Mouse (Mus musculus) kidney, postnatal 0 days (tissue): ENCODE results near the gene Eftud2. TPM values are rescaled to one million over a fixed set of nuclear protein-coding genes. Genes with fewer than 3 reads are reported as not detected.

Experiments used
- ATAC-seq: fragments of 200-750 bp; cut with Nextera tagmentation; replicated peaks from 2 replicates; pipeline ENCODE4 v1.8.0; 2017; ENCODE audit warnings: low read depth, moderate number of reproducible peaks, moderate TSS enrichment, moderate library complexity; ENCODE audit not compliant: low FRiP score
- DNase-seq: peaks from one replicate; pipeline ENCODE4 v3.0.0-alpha.2; 2016; ENCODE audit warnings: low spot score
- H3K27ac ChIP-seq: fragments of 300-500 bp; sonication (generic); 2 replicates; pipeline ENCODE4 v1.5.1; 2014; ENCODE audit warnings: mild to moderate bottlenecking
- H3K27me3 ChIP-seq: fragments of 300-500 bp; sonication (generic); 2 replicates; pipeline ENCODE4 v1.6.1; 2014; ENCODE audit warnings: low read length, mixed read lengths; ENCODE audit not compliant: insufficient read depth
- H3K36me3 ChIP-seq: fragments of 300-500 bp; sonication (generic); 2 replicates; pipeline ENCODE4 v1.6.1; 2014; ENCODE audit warnings: low read length, mixed read lengths; ENCODE audit not compliant: insufficient read depth
- H3K4me1 ChIP-seq: fragments of 300-500 bp; sonication (generic); replicated peaks from 2 replicates; pipeline ENCODE4 v1.6.1; 2014; ENCODE audit warnings: antibody characterized with exemption, low read length, mixed read lengths; ENCODE audit not compliant: insufficient read depth
- H3K4me2 ChIP-seq: fragments of 300-500 bp; sonication (generic); 2 replicates; pipeline ENCODE4 v1.6.1; 2014; ENCODE audit warnings: mild to moderate bottlenecking, low read length, moderate library complexity, mixed read lengths
- H3K4me3 ChIP-seq: fragments of 300-500 bp; sonication (generic); replicated peaks from 2 replicates; pipeline ENCODE4 v1.5.1; 2014; ENCODE audit warnings: low read depth, low read length
- H3K9ac ChIP-seq: fragments of 300-500 bp; sonication (generic); 2 replicates; pipeline ENCODE4 v1.6.1; 2014; ENCODE audit warnings: low read depth, low read length
- H3K9me3 ChIP-seq: fragments of 300-500 bp; sonication (generic); replicated peaks from 2 replicates; pipeline ENCODE4 v1.6.1; 2016; ENCODE audit warnings: low read length, inconsistent platforms, mixed read lengths
- CTCF ChIP-seq: IDR thresholded peaks from 2 replicates; pipeline ENCODE4 v1.5.1; 2016; ENCODE audit warnings: antibody characterized with exemption, low read depth, mild to moderate bottlenecking, moderate library complexity
- WGBS: fragments of 180-500 bp; shearing (Covaris S2); extraction: QIAGEN DNeasy Blood & Tissue Kit; methylation state at CpG from one replicate; pipeline ENCODE4 v1.1.7; 2014; 5-methylcytosine and 5-hydroxymethylcytosine counted together
- polyA plus RNA-seq: library from polyadenylated mRNA; unstranded; fragments of >200 nt; fragmentation: Nextera tagmentation; extraction: Ambion mirVana; gene quantifications from 2 replicates; pipeline ENCODE4 v1.2.1, GENCODE M21; 2015

Eftud2 gene
- 127 and 140 TPM in 2 replicates for polyA plus RNA-seq

- Histone ChIP-seq H3K4me3 (peak within 1 kb of the TSS; percentile 77), H3K4me1 (peaks cover 11% of the 10 kb centered on the region; the same call in 1 of the 2 replicates), H3K4me2 (peak within 1 kb of the TSS; percentile 61), H3K27ac (peak within 1 kb of the TSS; percentile 83), H3K27me3 (no peaks in the 10 kb centered on the region), H3K9ac (peak within 1 kb of the TSS; percentile 76), H3K9me3 (no peaks in the 10 kb centered on the region), H3K36me3 (0 out of 2 replicates have a peak, but pooled peaks cover 12% of the 10 kb centered on the region)
- peak; percentile 91 for ATAC-seq
- no peak for TF ChIP-seq CTCF
- WGBS = under 1% methylated on average over 62 of the region's 62 CpGs
- peak; percentile 97 for DNase-seq
Measured at GRCm38 (mm10) chr11:102880585-102881313, at the start of gene Eftud2, which contains the start of gene Ccdc103. Gene Eftud2 (minus strand): TSS chr11:102880985. Gene Ccdc103 (plus strand): TSS chr11:102881204.

- H3K9me3 ChIP-seq = no peaks in the 10 kb centered on the region
- ATAC-seq (peak; percentile 65), DNase-seq (peak; percentile 73)
- H3K27ac ChIP-seq = peak overlapping the region; percentile 85
- peak overlapping the region; percentile 72 for H3K4me3 ChIP-seq
- peak overlapping the region; percentile 62 for H3K9ac ChIP-seq
- H3K4me2 ChIP-seq = peak overlapping the region; percentile 84
- H3K4me1 ChIP-seq = peaks cover 6% of the 10 kb centered on the region
- H3K36me3 ChIP-seq = no peaks in the 10 kb centered on the region
- H3K27me3 ChIP-seq = no peaks in the 10 kb centered on the region
- WGBS = 1% methylated on average over 10 of the region's 10 CpGs
- peak; percentile 59 for TF ChIP-seq CTCF
Measured at GRCm38 (mm10) chr11:102925351-102925717, 44.5 kb upstream of the Eftud2 start.

- no peak for TF ChIP-seq CTCF
- WGBS = under 1% methylated on average over 62 of the region's 62 CpGs
- ATAC-seq = peak; percentile 91
Measured at GRCm38 (mm10) chr11:102924557-102925350, 44.0 kb upstream of the Eftud2 start, which contains the start of gene Kif18b. Gene Kif18b (minus strand): TSS chr11:102925124.

GRCm38 (mm10) chr11:102921491-102921890 is 40.7 kb upstream of the Eftud2 start:
- Histone ChIP-seq H3K4me1 (peaks cover 6% of the 10 kb centered on the region), H3K27ac (no peak overlapping the region), H3K9ac (no peak overlapping the region), H3K27me3 (no peaks in the 10 kb centered on the region), H3K4me2 (no peak overlapping the region), H3K4me3 (no peak overlapping the region), H3K9me3 (no peaks in the 10 kb centered on the region), H3K36me3 (no peaks in the 10 kb centered on the region)
- WGBS = 66% methylated on average over 6 of the region's 6 CpGs
- no peak for DNase-seq
- no peak for ATAC-seq
- no peak for TF ChIP-seq CTCF

More at GRCm38 (mm10) chr11:102924557-102925350, 44.0 kb upstream of the Eftud2 start, which contains the start of gene Kif18b:
- Histone ChIP-seq H3K27ac (peak within 1 kb of the TSS; percentile 85), H3K9me3 (no peaks in the 10 kb centered on the region), H3K4me2 (peak within 1 kb of the TSS; percentile 84), H3K27me3 (no peaks in the 10 kb centered on the region), H3K4me1 (peaks cover 6% of the 10 kb centered on the region), H3K9ac (peak within 1 kb of the TSS; percentile 62), H3K36me3 (no peaks in the 10 kb centered on the region), H3K4me3 (peak within 1 kb of the TSS; percentile 72)
- peak; percentile 99 for DNase-seq

- no peak overlapping the region for H3K4me2 ChIP-seq
- 78% methylated on average over 4 of the region's 4 CpGs for WGBS
- no peak overlapping the region for H3K27ac ChIP-seq
- TF ChIP-seq CTCF = no peak
- ATAC-seq (no peak), DNase-seq (no peak)
- no peak overlapping the region for H3K9ac ChIP-seq
- H3K4me1 ChIP-seq = no peaks in the 10 kb centered on the region; the same call in 1 of the 2 replicates
- no peak overlapping the region for H3K4me3 ChIP-seq
- no peaks in the 10 kb centered on the region for H3K27me3 ChIP-seq
- H3K9me3 ChIP-seq = no peaks in the 10 kb centered on the region
- peaks cover 17% of the 10 kb centered on the region for H3K36me3 ChIP-seq
Measured at GRCm38 (mm10) chr11:102918077-102918476, 37.3 kb upstream of the Eftud2 start.

- no peaks in the 10 kb centered on the region for H3K27me3 ChIP-seq
- H3K9ac ChIP-seq = no peak overlapping the region
- no peak for TF ChIP-seq CTCF
- H3K9me3 ChIP-seq = no peaks in the 10 kb centered on the region
- DNase-seq (no peak), ATAC-seq (no peak)
- no peak overlapping the region for H3K4me3 ChIP-seq
- 92% methylated on average over 9 of the region's 9 CpGs for WGBS
- H3K27ac ChIP-seq = no peak overlapping the region
- H3K4me2 ChIP-seq = no peak overlapping the region
- H3K4me1 ChIP-seq = no peaks in the 10 kb centered on the region
- H3K36me3 ChIP-seq = peaks cover 29% of the 10 kb centered on the region
Measured at GRCm38 (mm10) chr11:102915380-102915779, 34.6 kb upstream of the Eftud2 start.
